Mouse (Mus musculus) heart, embryonic 16.5 days (tissue): ENCODE measurements at regions not wholly inside any gene's neighbourhood (a gene's known extent, or its start where the extent isn't known, plus 50 kb on each side); places are given as distances from the start of the nearest gene placed in this dataset.

Experiments used
- ATAC-seq: fragments of 200-750 bp; cut with Nextera tagmentation; replicated peaks from 2 replicates; pipeline ENCODE4 v1.8.0; 2017; ENCODE audit warnings: moderate number of reproducible peaks; ENCODE audit not compliant: insufficient read depth, low FRiP score; ENCODE audit errors: extremely low read depth
- H3K27ac ChIP-seq: fragments of 300-500 bp; sonication (generic); 2 replicates; pipeline ENCODE4 v1.5.1; 2014; ENCODE audit warnings: mild to moderate bottlenecking, low read length, control low read depth, moderate library complexity
- H3K27me3 ChIP-seq: fragments of 300-500 bp; sonication (generic); 2 replicates; pipeline ENCODE4 v1.6.1; 2014; ENCODE audit warnings: low read length, mixed read lengths; ENCODE audit not compliant: control insufficient read depth, insufficient read depth
- H3K36me3 ChIP-seq: fragments of 300-500 bp; sonication (generic); 2 replicates; pipeline ENCODE4 v1.6.1; 2014; ENCODE audit not compliant: control insufficient read depth, insufficient read depth
- H3K4me1 ChIP-seq: fragments of 300-500 bp; sonication (generic); 2 replicates; pipeline ENCODE4 v1.6.1; 2014; ENCODE audit warnings: low read length, mixed read lengths; ENCODE audit not compliant: control insufficient read depth, insufficient read depth
- H3K4me2 ChIP-seq: fragments of 300-500 bp; sonication (generic); 2 replicates; pipeline ENCODE4 v1.6.1; 2014; ENCODE audit warnings: low read depth, mild to moderate bottlenecking, control low read depth, low read length
- H3K4me3 ChIP-seq: fragments of 300-500 bp; sonication (generic); 2 replicates; pipeline ENCODE4 v1.5.1; 2014; ENCODE audit warnings: mild to moderate bottlenecking, control low read depth, low read length
- H3K9ac ChIP-seq: fragments of 300-500 bp; sonication (generic); 2 replicates; pipeline ENCODE4 v1.6.1; 2014; ENCODE audit warnings: low read length, control low read depth
- H3K9me3 ChIP-seq: fragments of 300-500 bp; sonication (generic); replicated peaks from 2 replicates; pipeline ENCODE4 v1.6.1; 2016; ENCODE audit warnings: low read length; ENCODE audit not compliant: control insufficient read depth
- WGBS: fragments of 180-500 bp; shearing (Covaris S2); extraction: QIAGEN DNeasy Blood & Tissue Kit; methylation state at CpG from one replicate; pipeline ENCODE4 v1.1.7; 2014; 5-methylcytosine and 5-hydroxymethylcytosine counted together

DNA sequence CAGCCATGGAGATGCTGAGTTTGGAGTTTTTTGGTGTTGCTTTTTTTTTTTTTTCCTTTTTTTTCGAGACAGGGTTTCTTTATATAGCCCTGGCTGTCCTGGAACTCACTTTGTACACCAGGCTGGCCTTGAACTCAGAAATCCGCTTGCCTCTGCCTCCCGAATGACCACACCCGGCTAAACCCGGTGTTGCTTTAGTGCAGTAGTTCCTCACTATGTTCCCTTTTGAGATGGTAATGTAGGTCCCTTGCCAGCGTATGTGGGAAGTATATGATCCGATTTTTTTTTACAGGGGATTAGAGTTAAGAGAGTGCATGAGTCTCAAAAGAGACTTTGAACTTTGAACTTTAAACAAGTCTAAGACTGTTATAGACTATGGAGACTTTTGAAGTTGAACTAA, 53.8 kb upstream of the Hs6st1 start:
- H3K36me3 ChIP-seq: no peaks in the 10 kb centered on the region
- H3K9ac ChIP-seq: no peak overlapping the region
- H3K4me2 ChIP-seq: no peak overlapping the region
- 0 out of 2 replicates have a peak, but pooled peaks cover 3% of the 10 kb centered on the region for H3K9me3 ChIP-seq
- no peak overlapping the region for H3K4me3 ChIP-seq
- H3K4me1 ChIP-seq: peaks cover 22% of the 10 kb centered on the region
- H3K27me3 ChIP-seq: no peaks in the 10 kb centered on the region
- no peak overlapping the region for H3K27ac ChIP-seq
- no peak for ATAC-seq
- 78% methylated on average over 7 of the region's 7 CpGs for WGBS

DNA sequence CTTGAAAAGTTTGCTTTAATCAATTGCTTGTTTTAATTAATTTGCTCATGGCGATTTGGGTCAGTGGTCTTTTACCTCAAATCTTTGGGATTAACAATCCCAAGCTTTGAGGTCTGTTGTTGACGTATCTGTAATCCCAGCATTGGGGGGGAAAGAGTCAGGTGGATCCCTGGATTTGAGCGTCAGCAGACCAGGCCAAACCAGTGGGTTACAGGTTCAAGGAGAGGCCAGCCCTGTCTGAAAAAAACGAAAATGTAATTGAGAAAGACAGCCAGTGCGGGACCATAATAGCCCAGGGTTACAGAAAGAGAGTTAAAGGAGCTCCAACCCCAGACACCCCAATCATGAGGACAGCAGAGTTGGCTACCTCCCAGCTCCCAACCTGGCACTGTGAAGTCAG, 53.0 kb upstream of the Hs6st1 start:
- no peak overlapping the region for H3K9ac ChIP-seq
- H3K27ac ChIP-seq: no peak overlapping the region
- ATAC-seq: no peak
- peaks cover 22% of the 10 kb centered on the region for H3K4me1 ChIP-seq
- no peaks in the 10 kb centered on the region for H3K36me3 ChIP-seq
- no peak overlapping the region for H3K4me3 ChIP-seq
- WGBS: 76% methylated on average over 5 of the region's 5 CpGs
- no peak overlapping the region for H3K4me2 ChIP-seq
- H3K27me3 ChIP-seq: no peaks in the 10 kb centered on the region
- 0 out of 2 replicates have a peak, but pooled peaks cover 3% of the 10 kb centered on the region for H3K9me3 ChIP-seq

DNA sequence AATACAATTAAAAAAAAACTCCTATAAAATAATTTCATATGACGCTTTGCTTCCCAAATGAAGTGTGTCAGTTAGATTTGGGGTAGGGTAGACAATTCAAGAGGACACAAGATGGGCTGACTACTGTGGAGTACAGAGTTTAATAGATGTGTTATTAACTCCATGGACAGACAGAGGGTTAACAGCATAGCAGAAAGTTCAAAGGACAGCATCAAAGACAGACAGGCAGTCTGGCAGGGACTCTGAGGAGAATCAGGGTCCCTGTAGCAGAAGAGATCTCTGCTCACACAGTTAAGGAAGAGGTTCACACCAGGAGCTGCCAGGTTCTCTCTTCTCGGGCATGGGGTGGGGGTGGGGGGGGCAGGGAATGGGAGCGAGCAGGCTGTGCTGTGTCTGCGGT, 51.6 kb upstream of the Hs6st1 start:
- Histone ChIP-seq H3K27me3 (no peaks in the 10 kb centered on the region), H3K4me2 (peak overlapping the region; percentile 51; the same call in 1 of the 2 replicates), H3K27ac (peak overlapping the region; percentile 69), H3K9ac (peak overlapping the region; percentile 60), H3K36me3 (no peaks in the 10 kb centered on the region), H3K4me3 (no peak overlapping the region), H3K9me3 (0 out of 2 replicates have a peak, but pooled peaks cover 3% of the 10 kb centered on the region), H3K4me1 (peaks cover 22% of the 10 kb centered on the region)
- 37% methylated on average over 4 of the region's 4 CpGs for whole genome bisulfite sequencing
- no peak for ATAC-seq

DNA sequence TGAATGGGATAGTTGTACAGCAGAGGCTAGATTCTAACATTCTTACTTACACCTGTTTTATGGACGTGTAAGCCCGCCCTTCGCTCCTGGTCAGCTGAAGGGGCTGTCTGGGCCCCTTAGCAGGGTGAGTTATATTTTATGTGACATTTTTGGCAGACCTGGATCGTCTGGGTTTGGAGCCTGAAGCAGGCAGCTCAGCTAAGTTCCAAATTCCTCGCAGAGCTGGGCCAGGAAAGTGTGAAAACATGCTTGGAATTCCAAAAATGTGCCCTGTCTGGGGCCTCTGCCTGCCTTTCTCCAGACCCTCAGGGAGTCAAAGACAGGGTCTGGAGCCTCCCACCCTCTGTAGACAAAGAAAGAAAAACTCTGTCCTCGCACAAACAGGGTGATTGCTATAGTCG, 51.1 kb upstream of the Hs6st1 start:
- Histone ChIP-seq H3K4me3 (no peak overlapping the region), H3K4me2 (peak overlapping the region; percentile 51; the same call in 1 of the 2 replicates), H3K27ac (peak overlapping the region; percentile 69), H3K27me3 (no peaks in the 10 kb centered on the region), H3K4me1 (peaks cover 22% of the 10 kb centered on the region), H3K9me3 (0 out of 2 replicates have a peak, but pooled peaks cover 3% of the 10 kb centered on the region), H3K36me3 (no peaks in the 10 kb centered on the region), H3K9ac (peak overlapping the region; percentile 60)
- 10% methylated on average over 7 of the region's 7 CpGs for WGBS
- ATAC-seq: peak; percentile 70

DNA sequence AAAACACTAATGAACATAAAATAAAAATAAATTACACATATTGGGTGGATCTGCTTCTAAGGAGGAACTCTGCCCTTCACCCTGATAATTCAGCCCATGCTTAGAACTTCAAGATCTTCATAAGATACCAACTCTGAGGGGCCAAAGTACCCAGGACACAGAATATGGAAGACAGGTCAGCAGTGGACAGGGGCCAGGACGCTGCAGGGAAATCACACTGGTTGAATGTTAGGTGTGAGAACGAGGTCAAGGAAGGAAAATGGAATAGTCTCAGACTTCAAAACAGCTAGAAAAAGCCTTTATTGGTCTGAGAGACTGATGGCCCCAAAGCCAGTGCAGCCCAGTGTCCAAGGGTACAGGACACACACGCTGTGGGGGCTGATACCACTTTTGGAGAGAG, 50.5 kb upstream of the Hs6st1 start:
- no peaks in the 10 kb centered on the region for H3K27me3 ChIP-seq
- H3K4me3 ChIP-seq: no peak overlapping the region
- H3K9ac ChIP-seq: no peak overlapping the region
- H3K36me3 ChIP-seq: no peaks in the 10 kb centered on the region
- no peak for ATAC-seq
- H3K27ac ChIP-seq: peak overlapping the region; percentile 69; the same call in 1 of the 2 replicates
- peaks cover 20% of the 10 kb centered on the region for H3K4me1 ChIP-seq
- H3K4me2 ChIP-seq: no peak overlapping the region
- H3K9me3 ChIP-seq: 0 out of 2 replicates have a peak, but pooled peaks cover 3% of the 10 kb centered on the region
- WGBS: 44% methylated on average over 3 of the region's 3 CpGs
